Mouse (Mus musculus): ENCODE results near the gene Ppp1r1c. TPM values are rescaled to one million over a fixed set of nuclear protein-coding genes. Genes with fewer than 3 reads are reported as not detected.

The Ppp1r1c gene
- polyA plus RNA-seq, 1 experiment from 2014 or later, result 0.29 TPM

- no peaks in the 10 kb centered on the region for H3K9me3 ChIP-seq (ENCODE audit: control insufficient read depth, low read length)
- no peak overlapping the region for H3K27ac ChIP-seq (ENCODE audit: low read depth, low read length)
- H3K36me3 ChIP-seq (ENCODE audit: control insufficient read depth, insufficient read depth, low read length), result no peaks in the 10 kb centered on the region
- WGBS, result 78% methylated on average over 1 of the region's 1 CpGs
- H3K4me1 ChIP-seq (replicated peaks; ENCODE audit: control insufficient read depth, insufficient read depth, low read length), result no peaks in the 10 kb centered on the region
- no peak overlapping the region for H3K9ac ChIP-seq (ENCODE audit: low read depth, low read length)
- H3K4me2 ChIP-seq, result no peak overlapping the region
- ATAC-seq (replicated peaks; ENCODE audit: low FRiP score), result no peak
- H3K27me3 ChIP-seq (replicated peaks; ENCODE audit: control insufficient read depth, insufficient read depth, low read length), result no peaks in the 10 kb centered on the region
- no peak for DNase-seq (ENCODE audit: low spot score)
- no peak overlapping the region for H3K4me3 ChIP-seq (ENCODE audit: low read depth, low read length)
Measured at GRCm38 (mm10) chr2:79856874-79857273, 149.3 kb downstream of the Ppp1r1c start.

GRCm38 (mm10) chr2:79865275-79865999, 157.9 kb downstream of the Ppp1r1c start:
- no peak for DNase-seq (ENCODE audit: low spot score)
- peak; percentile 68 for ATAC-seq (replicated peaks; ENCODE audit: low FRiP score)
- 44% methylated on average over 9 of the region's 9 CpGs for WGBS

More at GRCm38 (mm10) chr2:79865275-79865999, 157.9 kb downstream of the Ppp1r1c start:
- no peak overlapping the region for H3K4me2 ChIP-seq
- H3K9me3 ChIP-seq (ENCODE audit: control insufficient read depth, low read length), result no peaks in the 10 kb centered on the region
- no peak overlapping the region for H3K4me3 ChIP-seq (ENCODE audit: low read depth, low read length)
- no peaks in the 10 kb centered on the region for H3K36me3 ChIP-seq (ENCODE audit: control insufficient read depth, insufficient read depth, low read length)
- no peaks in the 10 kb centered on the region for H3K4me1 ChIP-seq (replicated peaks; ENCODE audit: control insufficient read depth, insufficient read depth, low read length)
- H3K27ac ChIP-seq (ENCODE audit: low read depth, low read length), result no peak overlapping the region
- H3K9ac ChIP-seq (ENCODE audit: low read depth, low read length), result no peak overlapping the region
- no peaks in the 10 kb centered on the region for H3K27me3 ChIP-seq (replicated peaks; ENCODE audit: control insufficient read depth, insufficient read depth, low read length)

Other genes starting within 250 kb of the Ppp1r1c start
- 7.1 and 7.6 TPM in 2 replicates for gene Itprid2, start 72.4 kb upstream of the Ppp1r1c start, polyA plus RNA-seq (2014; fragmentation: Nextera tagmentation; extraction: Ambion mirVana)